Mouse (Mus musculus): ENCODE results near the gene Cdadc1. TPM values are rescaled to one million over a fixed set of nuclear protein-coding genes. Genes with fewer than 3 reads are reported as not detected.

Cdadc1 gene
- total and polyA plus RNA-seq, 2 experiments = 11.9 to 31.3 TPM

DNA sequence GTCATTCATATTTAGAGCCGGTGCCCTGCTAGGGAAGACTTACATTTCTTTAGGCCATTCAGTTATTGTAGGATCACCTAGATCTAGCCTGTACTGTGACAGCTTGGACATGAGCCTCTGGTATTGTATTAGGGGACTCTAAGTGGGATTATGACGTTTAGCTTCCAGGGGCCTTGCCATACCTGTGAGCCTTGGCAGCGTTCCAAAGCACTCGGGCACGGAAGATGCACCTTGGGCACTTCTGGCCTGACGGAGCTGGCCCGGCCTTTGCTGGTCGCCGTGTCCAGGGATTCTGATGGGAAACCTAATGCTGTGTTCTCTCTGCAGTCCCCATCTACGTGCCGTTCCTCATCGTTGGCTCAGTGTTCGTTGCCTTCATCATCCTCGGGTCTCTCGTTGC, 31.5 kb upstream of the Cdadc1 start:
- H3K4me3 ChIP-seq (ENCODE audit: insufficient read depth, low read depth, low read length) = no peak overlapping the region
- H3K4me1 ChIP-seq (ENCODE audit: control insufficient read depth, insufficient read depth, low read length) = no peaks in the 10 kb centered on the region
- DNase-seq (ENCODE audit: extremely low read depth, low read depth, low spot score) = no peak
- no peak overlapping the region for H3K9ac ChIP-seq (ENCODE audit: low read depth, low read length)
- no peak for TF ChIP-seq CTCF (IDR thresholded peaks at IDR 0.05; ENCODE audit: low read depth, low read length)
- no peak for TF ChIP-seq POLR2A (IDR thresholded peaks at IDR 0.05; ENCODE audit: extremely low read depth, insufficient read depth, low read length)
- H3K27ac ChIP-seq (replicated peaks; ENCODE audit: insufficient read depth, low read depth, low read length) = no peak overlapping the region
- WGBS = 93% methylated on average over 15 of the region's 15 CpGs
- H3K36me3 ChIP-seq (ENCODE audit: control insufficient read depth, insufficient read depth, low read length) = no peaks in the 10 kb centered on the region
- no peaks in the 10 kb centered on the region for H3K79me2 ChIP-seq (ENCODE audit: control insufficient read depth, insufficient read depth, low read length)
- H3K27me3 ChIP-seq (ENCODE audit: control insufficient read depth, insufficient read depth, low read length) = peaks cover 11% of the 10 kb centered on the region

DNA sequence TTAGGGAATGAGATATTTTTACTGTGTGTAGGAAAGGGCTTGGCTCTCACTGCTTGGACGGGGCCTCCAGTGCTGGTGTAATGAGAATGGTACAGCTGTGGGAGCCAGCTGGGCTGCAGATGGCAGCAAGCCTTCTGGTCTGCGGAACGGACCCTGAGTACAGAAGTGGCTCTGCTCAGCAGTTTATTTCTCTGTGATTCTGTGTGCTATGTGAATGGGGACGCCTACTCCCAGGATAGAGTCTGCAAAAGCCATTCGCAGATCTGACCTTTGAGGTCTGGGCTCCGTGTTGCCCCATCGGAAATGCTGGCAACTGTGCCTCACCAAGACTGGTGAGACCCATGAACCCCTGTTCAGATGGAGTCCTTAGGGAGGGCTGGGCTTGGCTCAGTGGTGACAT, 30.1 kb upstream of the Cdadc1 start:
- no peak for DNase-seq (ENCODE audit: extremely low read depth, low read depth, low spot score)
- Histone ChIP-seq H3K36me3 (ENCODE audit: control insufficient read depth, insufficient read depth, low read length) (no peaks in the 10 kb centered on the region), H3K27ac (replicated peaks; ENCODE audit: insufficient read depth, low read depth, low read length) (no peak overlapping the region), H3K79me2 (ENCODE audit: control insufficient read depth, insufficient read depth, low read length) (no peaks in the 10 kb centered on the region), H3K4me3 (ENCODE audit: insufficient read depth, low read depth, low read length) (no peak overlapping the region), H3K4me1 (ENCODE audit: control insufficient read depth, insufficient read depth, low read length) (no peaks in the 10 kb centered on the region), H3K9ac (ENCODE audit: low read depth, low read length) (no peak overlapping the region), H3K27me3 (ENCODE audit: control insufficient read depth, insufficient read depth, low read length) (peaks cover 11% of the 10 kb centered on the region)
- no peak for TF ChIP-seq POLR2A (IDR thresholded peaks at IDR 0.05; ENCODE audit: extremely low read depth, insufficient read depth, low read length)
- TF ChIP-seq CTCF (IDR thresholded peaks at IDR 0.05; ENCODE audit: low read depth, low read length) = no peak
- 70% methylated on average over 7 of the region's 7 CpGs for WGBS

DNA sequence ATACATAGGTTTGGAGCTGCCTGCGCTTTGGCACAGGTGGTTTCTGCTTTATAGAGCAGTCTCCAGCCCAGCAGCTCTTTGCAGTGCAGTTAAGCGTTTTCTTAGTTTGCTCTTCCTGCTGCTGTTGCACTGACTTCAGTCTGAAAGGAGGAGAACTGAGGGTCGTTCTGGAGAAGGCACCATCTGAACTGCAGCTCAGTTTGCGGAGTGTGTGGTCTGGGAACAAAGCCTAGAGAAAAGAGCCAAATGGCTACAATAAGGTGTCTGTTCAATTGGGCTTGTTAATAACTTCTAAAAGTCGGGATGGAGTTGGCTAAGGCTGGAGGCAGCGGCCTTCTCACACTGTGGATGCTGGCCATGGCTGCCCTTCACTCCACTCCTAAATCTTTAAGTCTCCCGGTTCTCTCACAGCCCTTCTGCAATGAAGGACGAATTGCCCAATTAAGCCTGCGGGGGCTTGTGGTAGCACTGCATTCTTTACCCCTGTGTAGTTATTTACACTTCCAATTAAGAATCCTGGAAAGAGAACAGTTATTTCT, 29.5 kb upstream of the Cdadc1 start:
- H3K36me3 ChIP-seq (ENCODE audit: control insufficient read depth, insufficient read depth, low read length) = no peaks in the 10 kb centered on the region
- H3K9ac ChIP-seq (ENCODE audit: low read depth, low read length) = no peak overlapping the region
- WGBS = 71% methylated on average over 9 of the region's 9 CpGs
- TF ChIP-seq POLR2A (IDR thresholded peaks at IDR 0.05; ENCODE audit: extremely low read depth, insufficient read depth, low read length) (no peak), CTCF (IDR thresholded peaks at IDR 0.05; ENCODE audit: low read depth, low read length) (no peak)
- H3K27ac ChIP-seq (replicated peaks; ENCODE audit: insufficient read depth, low read depth, low read length) = no peak overlapping the region
- peaks cover 11% of the 10 kb centered on the region for H3K27me3 ChIP-seq (ENCODE audit: control insufficient read depth, insufficient read depth, low read length)
- no peaks in the 10 kb centered on the region for H3K79me2 ChIP-seq (ENCODE audit: control insufficient read depth, insufficient read depth, low read length)
- no peaks in the 10 kb centered on the region for H3K4me1 ChIP-seq (ENCODE audit: control insufficient read depth, insufficient read depth, low read length)
- DNase-seq (ENCODE audit: extremely low read depth, low read depth, low spot score) = no peak
- no peak overlapping the region for H3K4me3 ChIP-seq (ENCODE audit: insufficient read depth, low read depth, low read length)

GRCm38 (mm10) chr14:59626711-59627110, 29.0 kb upstream of the Cdadc1 start:
- no peak for DNase-seq (ENCODE audit: extremely low read depth, low read depth, low spot score)
- Histone ChIP-seq H3K4me1 (ENCODE audit: control insufficient read depth, insufficient read depth, low read length) (no peaks in the 10 kb centered on the region), H3K36me3 (ENCODE audit: control insufficient read depth, insufficient read depth, low read length) (no peaks in the 10 kb centered on the region), H3K79me2 (ENCODE audit: control insufficient read depth, insufficient read depth, low read length) (no peaks in the 10 kb centered on the region), H3K27me3 (ENCODE audit: control insufficient read depth, insufficient read depth, low read length) (peaks cover 11% of the 10 kb centered on the region), H3K4me3 (ENCODE audit: insufficient read depth, low read depth, low read length) (peak overlapping the region; percentile 17; the same call in 1 of the 2 replicates), H3K9ac (ENCODE audit: low read depth, low read length) (no peak overlapping the region), H3K27ac (replicated peaks; ENCODE audit: insufficient read depth, low read depth, low read length) (no peak overlapping the region)
- no peak for TF ChIP-seq CTCF (IDR thresholded peaks at IDR 0.05; ENCODE audit: low read depth, low read length)
- no peak for TF ChIP-seq POLR2A (IDR thresholded peaks at IDR 0.05; ENCODE audit: extremely low read depth, insufficient read depth, low read length)
- WGBS = 53% methylated on average over 8 of the region's 8 CpGs

GRCm38 (mm10) chr14:59625806-59626364, 28.1 kb upstream of the Cdadc1 start:
- H3K27ac ChIP-seq (replicated peaks; ENCODE audit: insufficient read depth, low read depth, low read length) = no peak overlapping the region
- H3K9ac ChIP-seq (ENCODE audit: low read depth, low read length) = peak overlapping the region; percentile 21; the same call in 1 of the 2 replicates
- H3K27me3 ChIP-seq (ENCODE audit: control insufficient read depth, insufficient read depth, low read length) = peaks cover 11% of the 10 kb centered on the region
- H3K36me3 ChIP-seq (ENCODE audit: control insufficient read depth, insufficient read depth, low read length) = no peaks in the 10 kb centered on the region
- no peaks in the 10 kb centered on the region for H3K79me2 ChIP-seq (ENCODE audit: control insufficient read depth, insufficient read depth, low read length)
- no peaks in the 10 kb centered on the region for H3K4me1 ChIP-seq (ENCODE audit: control insufficient read depth, insufficient read depth, low read length)
- peak overlapping the region; percentile 47 for H3K4me3 ChIP-seq (ENCODE audit: insufficient read depth, low read depth, low read length)
- no peak for TF ChIP-seq CTCF (IDR thresholded peaks at IDR 0.05; ENCODE audit: low read depth, low read length)
- no peak for TF ChIP-seq POLR2A (IDR thresholded peaks at IDR 0.05; ENCODE audit: extremely low read depth, insufficient read depth, low read length)
- DNase-seq (ENCODE audit: extremely low read depth, low read depth, low spot score) = no peak
- WGBS = under 1% methylated on average over 51 of the region's 51 CpGs

GRCm38 (mm10) chr14:59625158-59625805, 27.5 kb upstream of the Cdadc1 start, which contains the start of gene Shisa2:
TSS of gene Shisa2 (plus strand) at chr14:59625308.
- peak within 1 kb of the TSS; percentile 47 for H3K4me3 ChIP-seq (ENCODE audit: insufficient read depth, low read depth, low read length)
- H3K79me2 ChIP-seq (ENCODE audit: control insufficient read depth, insufficient read depth, low read length) = no peaks in the 10 kb centered on the region
- no peak for DNase-seq (ENCODE audit: extremely low read depth, low read depth, low spot score)
- no peaks in the 10 kb centered on the region for H3K4me1 ChIP-seq (ENCODE audit: control insufficient read depth, insufficient read depth, low read length)
- H3K9ac ChIP-seq (ENCODE audit: low read depth, low read length) = peak within 1 kb of the TSS; percentile 21; the same call in 1 of the 2 replicates
- TF ChIP-seq POLR2A (IDR thresholded peaks at IDR 0.05; ENCODE audit: extremely low read depth, insufficient read depth, low read length) (no peak), CTCF (IDR thresholded peaks at IDR 0.05; ENCODE audit: low read depth, low read length) (peak; percentile 6; the same call in 1 of the 2 replicates)
- H3K36me3 ChIP-seq (ENCODE audit: control insufficient read depth, insufficient read depth, low read length) = no peaks in the 10 kb centered on the region
- H3K27me3 ChIP-seq (ENCODE audit: control insufficient read depth, insufficient read depth, low read length) = peaks cover 11% of the 10 kb centered on the region
- no peak within 1 kb of the TSS for H3K27ac ChIP-seq (replicated peaks; ENCODE audit: insufficient read depth, low read depth, low read length)
- WGBS = under 1% methylated on average over 61 of the region's 65 CpGs
